Mouse (Mus musculus) ES-E14 (cell line): ENCODE data around the gene Noc2l. TPM values are rescaled to one million over a fixed set of nuclear protein-coding genes. Genes with fewer than 3 reads are reported as not detected.

Experiments
- DNase-seq: peaks from one replicate; pipeline ENCODE4 v3.0.0-alpha.2; 2013; ENCODE audit warnings: low read depth, low spot score
- H3K27ac ChIP-seq: 2 replicates; pipeline ENCODE4 v1.5.1; 2012; ENCODE audit warnings: low read depth, mild to moderate bottlenecking, low read length, moderate library complexity, mixed read lengths; ENCODE audit not compliant: poor library complexity, insufficient read depth, severe bottlenecking
- H3K36me3 ChIP-seq: 2 replicates; pipeline ENCODE4 v1.6.1; 2012; ENCODE audit warnings: mild to moderate bottlenecking, low read length, moderate library complexity, mixed read lengths; ENCODE audit not compliant: control insufficient read depth, poor library complexity, insufficient read depth, severe bottlenecking
- H3K4me1 ChIP-seq, 2 experiments: fragments of 150-350 bp in 1 of 2; sonication (generic) in 1 of 2; 2 replicates each; pipeline ENCODE4 v1.6.1; 2012; ENCODE audit warnings: low read length in 2 of 2, mild to moderate bottlenecking in 1 of 2, mixed read lengths in 1 of 2; ENCODE audit not compliant: control insufficient read depth in 2 of 2, insufficient read depth in 2 of 2, poor library complexity in 1 of 2
- H3K4me3 ChIP-seq, 2 experiments: fragments of 150-350 bp in 1 of 2; sonication (generic) in 1 of 2; 2 replicates each; pipeline ENCODE4 v1.5.1; 2012; ENCODE audit warnings: low read length in 2 of 2, low read depth in 1 of 2, mild to moderate bottlenecking in 1 of 2, mixed read lengths in 1 of 2; ENCODE audit not compliant: insufficient read depth in 1 of 2, poor library complexity in 1 of 2, severe bottlenecking in 1 of 2
- H3K9ac ChIP-seq: 2 replicates; pipeline ENCODE4 v1.6.1; 2012; ENCODE audit warnings: low read depth, mild to moderate bottlenecking, low read length, mixed read lengths; ENCODE audit not compliant: poor library complexity, insufficient read depth, severe bottlenecking
- H3K9me3 ChIP-seq: fragments of 150-350 bp; sonication (generic); 2 replicates; pipeline ENCODE4 v1.6.1; 2012; ENCODE audit warnings: low read depth, mild to moderate bottlenecking, low read length; ENCODE audit not compliant: control insufficient read depth, insufficient read depth
- CHD2 ChIP-seq: IDR thresholded peaks from 2 replicates; pipeline ENCODE4 v1.6.1; 2014; ENCODE audit warnings: mild to moderate bottlenecking, low read depth, low read length, inconsistent platforms
- HCFC1 ChIP-seq: IDR thresholded peaks from 2 replicates; pipeline ENCODE4 v1.6.1; 2012; ENCODE audit warnings: low read length, inconsistent platforms, borderline replicate concordance; ENCODE audit not compliant: insufficient read depth
- MAFK ChIP-seq: IDR thresholded peaks from 2 replicates; pipeline ENCODE4 v1.6.1; 2014; ENCODE audit warnings: mild to moderate bottlenecking, low read depth, low read length, inconsistent platforms; ENCODE audit not compliant: insufficient read depth
- ZC3H11A ChIP-seq: IDR thresholded peaks from 2 replicates; pipeline ENCODE4 v1.6.1; 2012; ENCODE audit warnings: low read depth, mild to moderate bottlenecking, inconsistent platforms, low read length, borderline replicate concordance
- ZNF384 ChIP-seq: IDR thresholded peaks from 2 replicates; pipeline ENCODE4 v1.6.1; 2012; ENCODE audit warnings: low read depth, low read length, inconsistent platforms
- in situ Hi-C, 2 experiments: fragments of 600-800 bp; cut with MboI; formaldehyde crosslinking; loops; one replicate each; pipeline ENCODE4 v1.15.1; 2025; ENCODE audit warnings: low sequenced_read_pairs in 2 of 2, inconsistent platforms in 1 of 2; ENCODE audit not compliant: unreplicated experiment in 2 of 2
- total RNA-seq: library from RNA; depleted of rRNA; stranded (reverse); fragments of 300-350 nt; gene quantifications from 2 replicates; pipeline ENCODE4 v1.2.3, GENCODE M21; 2012

Gene Noc2l
- total RNA-seq, 1 experiment = 108 TPM

DNA sequence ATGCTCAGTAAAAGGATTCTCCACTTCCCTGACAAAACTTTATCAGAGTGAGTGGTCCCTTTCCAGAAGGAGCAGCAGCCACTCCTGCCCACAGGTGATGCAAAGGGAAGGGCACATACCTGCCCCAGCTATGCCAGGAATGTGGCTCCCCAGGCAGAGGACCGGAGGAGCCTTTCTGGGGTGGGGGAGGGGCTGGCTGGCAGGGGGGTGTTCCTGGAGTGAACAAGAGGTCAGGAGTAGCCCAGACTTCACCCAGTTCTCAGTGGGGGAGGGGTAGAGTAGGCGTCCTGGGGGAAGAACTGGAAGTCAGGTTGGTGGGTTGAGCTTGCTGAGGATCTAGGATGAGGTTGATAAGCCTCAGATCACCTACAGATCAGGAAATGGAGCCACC is 42.6 kb upstream of the Noc2l start:
- DNase-seq = peak; percentile 77
- peaks cover 35% of the 10 kb centered on the region for H3K36me3 ChIP-seq
- H3K4me1 ChIP-seq = peaks cover 25 to 56% of the 10 kb centered on the region in 2 experiments; a peak in 3 of 4 replicates
- in situ Hi-C loops = no loop called here
- H3K4me3 ChIP-seq = peak overlapping the region in 1 of 2 experiments; percentile 44; a peak in 2 of 4 replicates
- H3K9me3 ChIP-seq = no peaks in the 10 kb centered on the region
- H3K9ac ChIP-seq = peak overlapping the region; percentile 63; the same call in 1 of the 2 replicates
- TF ChIP-seq CHD2 (peak; percentile 60; the same call in 1 of the 2 replicates), MAFK (no peak)
- peak overlapping the region; percentile 97 for H3K27ac ChIP-seq

DNA sequence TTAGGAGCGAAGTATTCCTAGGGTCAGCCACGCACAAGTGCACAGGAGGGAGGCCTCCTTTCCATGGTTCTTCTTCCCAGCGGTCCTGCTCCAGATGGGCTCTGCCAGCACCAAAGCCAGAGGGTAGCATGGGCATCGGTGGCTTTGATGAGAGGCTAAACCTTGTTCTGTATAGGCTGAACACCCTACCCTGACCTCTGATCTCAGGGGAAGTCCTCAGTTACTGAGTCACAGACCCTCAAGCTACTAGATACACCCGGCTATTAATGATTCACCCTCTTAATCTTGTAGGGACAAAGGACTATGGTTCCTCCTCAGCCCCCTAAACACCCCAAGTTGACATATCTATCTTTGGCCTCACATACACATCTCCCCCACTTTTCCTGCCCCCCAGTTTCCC is 41.9 kb upstream of the Noc2l start:
- TF ChIP-seq HCFC1 = no peak
- no peak for TF ChIP-seq CHD2
- TF ChIP-seq ZC3H11A = no peak
- TF ChIP-seq MAFK = no peak
- TF ChIP-seq ZNF384 = no peak
- Histone ChIP-seq H3K36me3 (peaks cover 35% of the 10 kb centered on the region), H3K27ac (peak overlapping the region; percentile 97; the same call in 1 of the 2 replicates), H3K4me1 (peaks cover 22 to 58% of the 10 kb centered on the region in 2 experiments; a peak in 3 of 4 replicates), H3K9me3 (no peaks in the 10 kb centered on the region), H3K9ac (no peak overlapping the region), H3K4me3 (no peak overlapping the region)
- in situ Hi-C loops = no loop called here
- DNase-seq = no peak

DNA sequence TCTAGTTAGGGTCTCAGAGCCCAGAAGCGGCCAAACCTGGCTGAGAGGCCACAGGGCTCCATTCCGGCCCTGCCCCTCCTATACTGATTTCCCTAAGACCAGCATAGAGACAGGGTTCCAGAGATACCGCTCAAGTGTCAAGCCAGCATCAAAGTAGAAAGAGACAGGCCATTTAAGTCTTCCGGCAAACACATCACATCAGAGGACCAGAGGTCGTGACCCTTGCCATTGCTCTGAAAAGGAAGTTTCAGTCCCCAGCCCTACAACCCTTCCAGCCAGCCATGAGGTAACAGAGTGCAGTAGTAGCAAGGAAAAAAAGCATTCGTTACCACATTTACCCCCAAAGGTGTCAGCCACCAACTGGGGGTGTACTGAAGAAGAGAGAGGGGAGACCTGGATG is 41.5 kb upstream of the Noc2l start:
- H3K27ac ChIP-seq = no peak overlapping the region
- no peak for TF ChIP-seq ZC3H11A
- no peak overlapping the region for H3K9ac ChIP-seq
- no peaks in the 10 kb centered on the region for H3K9me3 ChIP-seq
- H3K36me3 ChIP-seq = peaks cover 35% of the 10 kb centered on the region
- H3K4me3 ChIP-seq = no peak overlapping the region
- peaks cover 22 to 58% of the 10 kb centered on the region in 2 experiments; a peak in 3 of 4 replicates for H3K4me1 ChIP-seq
- no peak for DNase-seq
- in situ Hi-C loops = no loop called here

DNA sequence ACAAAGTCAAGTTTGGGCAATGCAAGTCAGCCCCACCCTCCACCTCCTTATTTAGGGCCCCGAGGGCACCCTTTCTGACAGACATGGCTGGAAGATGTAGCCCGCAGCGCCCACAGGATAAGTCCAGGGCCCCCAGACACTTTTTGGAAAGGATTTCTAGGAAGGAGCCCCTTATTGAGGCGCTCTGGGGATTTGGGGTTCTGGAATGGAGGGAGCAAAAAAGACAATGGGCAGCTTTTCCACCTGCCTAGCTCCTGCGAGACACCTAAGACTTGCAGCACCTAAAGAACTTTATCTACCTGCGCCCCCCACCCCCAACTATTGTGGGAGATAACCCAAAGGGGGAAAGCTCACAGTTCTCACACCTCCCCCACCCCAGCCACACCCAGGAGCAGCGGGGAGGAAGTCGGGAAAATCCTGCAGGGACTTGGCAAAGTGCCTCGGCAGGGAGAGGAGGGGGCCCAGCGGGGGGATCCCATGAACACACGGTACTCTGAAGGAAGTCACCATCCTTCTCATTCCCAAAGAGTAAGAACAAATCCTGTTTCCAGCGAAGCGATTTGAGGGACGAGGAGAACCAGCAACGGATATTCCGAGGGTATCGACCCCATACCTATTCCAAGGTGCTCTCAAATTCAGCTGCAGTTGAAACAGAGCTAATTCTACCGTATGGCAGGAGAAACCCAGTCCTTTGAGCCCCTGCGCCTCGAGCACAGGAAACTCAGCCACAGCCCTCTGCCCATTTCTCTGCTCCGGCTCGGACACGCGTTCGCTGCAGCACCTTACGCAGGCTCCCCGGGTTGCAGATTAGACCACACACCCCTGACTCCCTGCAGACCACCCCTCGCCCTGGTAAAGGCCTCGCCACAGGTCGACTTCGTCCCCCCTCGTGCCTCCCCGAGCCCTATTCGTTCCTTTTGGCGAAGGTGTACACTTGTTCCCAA is 39.6 kb upstream of the Noc2l start:
- Histone ChIP-seq H3K9me3 (no peaks in the 10 kb centered on the region), H3K4me1 (peaks cover 10 to 42% of the 10 kb centered on the region in 2 experiments; a peak in 3 of 4 replicates), H3K36me3 (peaks cover 23% of the 10 kb centered on the region), H3K4me3 (peak overlapping the region; percentile 83 to 99), H3K27ac (peak overlapping the region; percentile 26; the same call in 1 of the 2 replicates), H3K9ac (peak overlapping the region; percentile 91)
- TF ChIP-seq HCFC1 = no peak
- no peak for TF ChIP-seq ZNF384
- TF ChIP-seq ZC3H11A = no peak
- TF ChIP-seq CHD2 = no peak
- no peak for TF ChIP-seq MAFK
- in situ Hi-C loops = no loop called here
- DNase-seq = no peak
